Mouse (Mus musculus) embryonic facial prominence, embryonic 10.5 days (tissue): Measurements from ENCODE around the gene D630023F18Rik. TPM values are rescaled to one million over a fixed set of nuclear protein-coding genes. Genes with fewer than 3 reads are reported as not detected.

ENCODE experiments used
- DNase-seq: peaks from one replicate; pipeline ENCODE4 v3.0.0-alpha.2; 2017; ENCODE audit warnings: low spot score
- H3K27ac ChIP-seq: fragments of 300-500 bp; sonication (generic); replicated peaks from 2 replicates; pipeline ENCODE4 v1.5.1; 2016; ENCODE audit warnings: mild to moderate bottlenecking
- H3K27me3 ChIP-seq: fragments of 300-500 bp; sonication (generic); replicated peaks from 2 replicates; pipeline ENCODE4 v1.6.1; 2016; ENCODE audit warnings: low read depth, mild to moderate bottlenecking; ENCODE audit not compliant: poor library complexity, severe bottlenecking
- H3K36me3 ChIP-seq: fragments of 300-500 bp; sonication (generic); replicated peaks from 2 replicates; pipeline ENCODE4 v1.6.1; 2016; ENCODE audit warnings: mild to moderate bottlenecking, moderate library complexity
- H3K4me1 ChIP-seq: fragments of 300-500 bp; sonication (generic); 2 replicates; pipeline ENCODE4 v1.6.1; 2016
- H3K4me3 ChIP-seq: fragments of 300-500 bp; sonication (generic); 2 replicates; pipeline ENCODE4 v1.5.1; 2016; ENCODE audit warnings: mild to moderate bottlenecking, moderate library complexity
- H3K9me3 ChIP-seq: fragments of 300-500 bp; sonication (generic); 2 replicates; pipeline ENCODE4 v1.6.1; 2016; ENCODE audit warnings: mild to moderate bottlenecking
- WGBS: fragments of 180-500 bp; shearing (Covaris S2); methylation state at CpG from one replicate; pipeline ENCODE4 v1.1.7; 2016; 5-methylcytosine and 5-hydroxymethylcytosine counted together
- polyA plus RNA-seq: library from polyadenylated mRNA; unstranded; fragments of >200 nt; fragmentation: Nextera tagmentation; extraction: Ambion mirVana; gene quantifications from 2 replicates; pipeline ENCODE4 v1.2.1, GENCODE M21; 2016

D630023F18Rik gene
- polyA plus RNA-seq, 1 experiment from 2014 or later: 0.56 TPM

DNA sequence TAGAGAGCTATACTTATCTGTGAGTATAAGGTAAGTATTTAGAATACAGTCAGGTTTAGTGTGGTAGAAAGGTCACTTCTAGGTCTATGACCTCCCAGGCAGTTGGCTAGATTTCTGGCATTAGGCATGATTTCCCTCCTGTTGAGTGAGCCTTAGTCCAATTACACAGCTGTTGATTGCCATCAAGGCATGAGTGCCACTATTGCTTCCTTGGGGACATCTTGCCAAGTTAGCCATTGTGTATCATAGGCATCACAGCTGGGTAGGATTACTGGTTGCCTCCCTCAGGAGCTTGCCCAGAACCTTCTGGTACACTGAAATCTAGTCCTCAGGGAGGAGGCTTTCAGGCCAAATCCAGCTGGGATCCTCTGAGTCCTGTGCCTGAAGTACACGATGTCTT is 9.8 kb upstream of the D630023F18Rik start:
- Histone ChIP-seq H3K27me3 (no peaks in the 10 kb centered on the region), H3K4me3 (no peak overlapping the region), H3K9me3 (no peaks in the 10 kb centered on the region), H3K36me3 (no peaks in the 10 kb centered on the region), H3K27ac (no peak overlapping the region), H3K4me1 (no peaks in the 10 kb centered on the region)
- WGBS: 81% methylated on average over 1 of the region's 1 CpGs
- DNase-seq: no peak

GRCm38 (mm10) chr1:65131671-65132070 is 8.7 kb upstream of the D630023F18Rik start:
- 91% methylated on average over 1 of the region's 1 CpGs for WGBS
- Histone ChIP-seq H3K9me3 (no peaks in the 10 kb centered on the region), H3K36me3 (no peaks in the 10 kb centered on the region), H3K27me3 (no peaks in the 10 kb centered on the region), H3K27ac (no peak overlapping the region), H3K4me1 (no peaks in the 10 kb centered on the region), H3K4me3 (no peak overlapping the region)
- no peak for DNase-seq

GRCm38 (mm10) chr1:65130226-65130625 is 7.2 kb upstream of the D630023F18Rik start:
- WGBS: 81% methylated on average over 3 of the region's 3 CpGs
- Histone ChIP-seq H3K27ac (no peak overlapping the region), H3K4me3 (no peak overlapping the region), H3K9me3 (no peaks in the 10 kb centered on the region), H3K4me1 (no peaks in the 10 kb centered on the region), H3K36me3 (no peaks in the 10 kb centered on the region), H3K27me3 (no peaks in the 10 kb centered on the region)
- no peak for DNase-seq

- DNase-seq: no peak
- 82% methylated on average over 3 of the region's 3 CpGs for WGBS
- H3K4me1 ChIP-seq: no peaks in the 10 kb centered on the region
- H3K9me3 ChIP-seq: no peaks in the 10 kb centered on the region
- no peaks in the 10 kb centered on the region for H3K36me3 ChIP-seq
- H3K27ac ChIP-seq: no peak overlapping the region
- H3K4me3 ChIP-seq: no peak overlapping the region
- H3K27me3 ChIP-seq: no peaks in the 10 kb centered on the region
These were observed 6.7 kb upstream of the D630023F18Rik start for GRCm38 (mm10) chr1:65129634-65130180.

- H3K9me3 ChIP-seq: no peaks in the 10 kb centered on the region
- H3K27me3 ChIP-seq: no peaks in the 10 kb centered on the region
- WGBS: 71% methylated on average over 1 of the region's 1 CpGs
- no peak within 1 kb of the TSS for H3K4me3 ChIP-seq
- no peaks in the 10 kb centered on the region; the same call in none of the 2 replicates for H3K4me1 ChIP-seq
- no peak within 1 kb of the TSS for H3K27ac ChIP-seq
- no peaks in the 10 kb centered on the region for H3K36me3 ChIP-seq
- no peak for DNase-seq
These were observed 3.6 kb downstream of the D630023F18Rik start, which contains the start of gene Gm28845 for GRCm38 (mm10) chr1:65119438-65119837. TSS of gene Gm28845 (minus strand) at chr1:65119558.

- 71% methylated on average over 8 of the region's 8 CpGs for WGBS
- no peak for DNase-seq
These were observed 4.7 kb downstream of the D630023F18Rik start for GRCm38 (mm10) chr1:65118150-65118913.

GRCm38 (mm10) chr1:65113536-65114172 is 9.4 kb downstream of the D630023F18Rik start:
- no peak overlapping the region for H3K27ac ChIP-seq
- H3K27me3 ChIP-seq: 0 out of 2 replicates have a peak, but pooled peaks cover 3% of the 10 kb centered on the region
- H3K4me3 ChIP-seq: no peak overlapping the region
- H3K9me3 ChIP-seq: no peaks in the 10 kb centered on the region
- peaks cover 8% of the 10 kb centered on the region; the same call in 1 of the 2 replicates for H3K4me1 ChIP-seq
- DNase-seq: no peak
- H3K36me3 ChIP-seq: no peaks in the 10 kb centered on the region
- 92% methylated on average over 5 of the region's 5 CpGs for WGBS

More at GRCm38 (mm10) chr1:65118150-65118913, 4.7 kb downstream of the D630023F18Rik start:
- Histone ChIP-seq H3K4me3 (no peak overlapping the region), H3K27ac (no peak overlapping the region), H3K36me3 (no peaks in the 10 kb centered on the region), H3K4me1 (no peaks in the 10 kb centered on the region; the same call in none of the 2 replicates), H3K27me3 (no peaks in the 10 kb centered on the region), H3K9me3 (no peaks in the 10 kb centered on the region)

- no peaks in the 10 kb centered on the region for H3K9me3 ChIP-seq
- H3K36me3 ChIP-seq: no peaks in the 10 kb centered on the region
- peaks cover 8% of the 10 kb centered on the region; the same call in 1 of the 2 replicates for H3K4me1 ChIP-seq
- no peak for DNase-seq
- no peak overlapping the region for H3K27ac ChIP-seq
- 55% methylated on average over 14 of the region's 14 CpGs for WGBS
- H3K27me3 ChIP-seq: 0 out of 2 replicates have a peak, but pooled peaks cover 3% of the 10 kb centered on the region
- peak overlapping the region; percentile 30; the same call in 1 of the 2 replicates for H3K4me3 ChIP-seq
These were observed 10.2 kb downstream of the D630023F18Rik start for GRCm38 (mm10) chr1:65112807-65113196.

- Histone ChIP-seq H3K27me3 (0 out of 2 replicates have a peak, but pooled peaks cover 3% of the 10 kb centered on the region), H3K4me1 (peaks cover 8% of the 10 kb centered on the region; the same call in 1 of the 2 replicates), H3K9me3 (no peaks in the 10 kb centered on the region), H3K36me3 (no peaks in the 10 kb centered on the region), H3K4me3 (peak overlapping the region; percentile 30), H3K27ac (no peak overlapping the region)
- peak; percentile 85 for DNase-seq
- WGBS: 16% methylated on average over 8 of the region's 8 CpGs
These were observed 10.8 kb downstream of the D630023F18Rik start for GRCm38 (mm10) chr1:65112031-65112806.

- DNase-seq: no peak
- no peak overlapping the region for H3K4me3 ChIP-seq
- WGBS: 78% methylated on average over 25 of the region's 25 CpGs
These were observed 13.1 kb downstream of the D630023F18Rik start for GRCm38 (mm10) chr1:65109756-65110435.

DNA sequence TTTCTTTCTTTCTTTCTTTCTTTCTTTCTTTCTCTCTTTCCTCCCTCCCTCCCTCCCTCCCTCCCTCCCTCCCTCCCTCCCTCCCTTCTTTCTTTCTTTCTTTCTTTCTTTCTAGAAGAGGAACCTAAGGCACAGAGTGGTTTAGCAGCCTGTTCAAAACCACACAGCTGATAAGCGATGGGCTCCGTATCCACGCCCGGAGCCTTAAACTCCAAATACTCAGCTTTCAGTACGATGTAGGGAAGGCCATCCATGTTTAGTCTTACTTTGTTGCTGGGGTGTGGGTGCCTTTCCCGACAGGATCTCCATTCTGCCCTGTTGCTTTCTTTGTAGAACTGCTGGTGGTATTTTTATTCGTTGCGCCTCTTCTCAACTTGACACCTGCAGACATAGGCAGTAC is 13.8 kb downstream of the D630023F18Rik start:
- DNase-seq: no peak
- no peaks in the 10 kb centered on the region for H3K36me3 ChIP-seq
- 0 out of 2 replicates have a peak, but pooled peaks cover 3% of the 10 kb centered on the region for H3K27me3 ChIP-seq
- 91% methylated on average over 8 of the region's 8 CpGs for WGBS
- H3K27ac ChIP-seq: no peak overlapping the region
- H3K9me3 ChIP-seq: no peaks in the 10 kb centered on the region
- no peak overlapping the region for H3K4me3 ChIP-seq
- H3K4me1 ChIP-seq: peaks cover 8% of the 10 kb centered on the region; the same call in 1 of the 2 replicates

More at GRCm38 (mm10) chr1:65109756-65110435, 13.1 kb downstream of the D630023F18Rik start:
- H3K9me3 ChIP-seq: no peaks in the 10 kb centered on the region
- H3K36me3 ChIP-seq: no peaks in the 10 kb centered on the region
- H3K4me1 ChIP-seq: peaks cover 8% of the 10 kb centered on the region; the same call in 1 of the 2 replicates
- 0 out of 2 replicates have a peak, but pooled peaks cover 3% of the 10 kb centered on the region for H3K27me3 ChIP-seq
- no peak overlapping the region; the same call in 1 of the 2 replicates for H3K27ac ChIP-seq
